Mouse (Mus musculus) MEL (cell line): ENCODE results near the gene Slc25a38.

Source experiments
- CTCF ChIP-seq, 3 experiments: IDR thresholded peaks in 2 of 3; conservative IDR thresholded peaks in 1 of 3; 2 replicates each; pipeline ENCODE4 v1.5.1; 2011 to 2012; ENCODE audit warnings: low read length in 3 of 3, low read depth in 2 of 3, mild to moderate bottlenecking in 2 of 3, improper control_type of control experiment in 1 of 3, inconsistent platforms in 1 of 3, mixed read lengths in 1 of 3, moderate library complexity in 1 of 3; ENCODE audit not compliant: control insufficient read depth in 1 of 3, insufficient read depth in 1 of 3, poor library complexity in 1 of 3, severe bottlenecking in 1 of 3
- EP300 ChIP-seq, 2 experiments: IDR thresholded peaks; 2 replicates each; pipeline ENCODE4 v1.6.1; 2011; ENCODE audit warnings: improper control_type of control experiment in 2 of 2, low read length in 2 of 2, low read depth in 1 of 2, mild to moderate bottlenecking in 1 of 2
- POLR2A ChIP-seq, 2 experiments: IDR thresholded peaks; 2 replicates each; pipeline ENCODE4 v1.6.1; 2011 to 2012; ENCODE audit warnings: low read length in 2 of 2, mild to moderate bottlenecking in 2 of 2, control low read depth in 1 of 2, improper control_type of control experiment in 1 of 2, low read depth in 1 of 2, moderate library complexity in 1 of 2; ENCODE audit not compliant: control insufficient read depth in 1 of 2, insufficient read depth in 1 of 2, poor library complexity in 1 of 2
- TCF12 ChIP-seq: IDR thresholded peaks from 2 replicates; pipeline ENCODE4 v1.6.1; 2014; ENCODE audit warnings: low read depth, mild to moderate bottlenecking, inconsistent platforms, low read length, improper control_type of control experiment, moderate library complexity
- ZC3H11A ChIP-seq: IDR thresholded peaks from 2 replicates; pipeline ENCODE4 v1.6.1; 2012; ENCODE audit warnings: low read depth, mild to moderate bottlenecking, inconsistent platforms, low read length, improper control_type of control experiment

GRCm38 (mm10) chr9:120120503-120120902 is 10.3 kb downstream of the Slc25a38 start:
- no peak for TF ChIP-seq POLR2A (IDR thresholded peaks at IDR 0.05; ENCODE audit: control insufficient read depth in 1 of 2, insufficient read depth in 1 of 2, low read depth in 1 of 2, low read length in 2 of 2, poor library complexity in 1 of 2)
- no peak for TF ChIP-seq CTCF (IDR thresholded peaks at IDR 0.05 in 2 of 3, conservative IDR thresholded peaks at IDR 0.05 in 1 of 3; ENCODE audit: control insufficient read depth in 1 of 3, insufficient read depth in 1 of 3, low read depth in 2 of 3, low read length in 3 of 3, poor library complexity in 1 of 3, severe bottlenecking in 1 of 3)
- TF ChIP-seq ZC3H11A = no peak
- no peak for TF ChIP-seq EP300 (IDR thresholded peaks at IDR 0.05; ENCODE audit: low read depth in 1 of 2, low read length in 2 of 2)
- no peak for TF ChIP-seq TCF12
